Mouse (Mus musculus) embryonic stem cell, embryonic (primary cell): ENCODE data around the gene Snx13.

Experiments
- CTCF ChIA-PET, 4 experiments: fragments of 300-600 bp in 2 of 4; fragments of 350-600 bp in 2 of 4; sonication (Branson Sonifier 250); formaldehyde crosslinking; loops; one replicate each; lab custom pipeline; 2022; ENCODE audit warnings: inconsistent platforms in 2 of 4; lab: Charles Lee
- POLR2A ChIA-PET, 4 experiments: fragments of 300-600 bp in 2 of 4; fragments of 350-600 bp in 2 of 4; sonication (Branson Sonifier 250); formaldehyde crosslinking; loops; one replicate each; lab custom pipeline; 2022; ENCODE audit warnings: antibody characterized with exemption in 4 of 4, inconsistent platforms in 1 of 4; lab: Charles Lee

Snx13 gene

DNA sequence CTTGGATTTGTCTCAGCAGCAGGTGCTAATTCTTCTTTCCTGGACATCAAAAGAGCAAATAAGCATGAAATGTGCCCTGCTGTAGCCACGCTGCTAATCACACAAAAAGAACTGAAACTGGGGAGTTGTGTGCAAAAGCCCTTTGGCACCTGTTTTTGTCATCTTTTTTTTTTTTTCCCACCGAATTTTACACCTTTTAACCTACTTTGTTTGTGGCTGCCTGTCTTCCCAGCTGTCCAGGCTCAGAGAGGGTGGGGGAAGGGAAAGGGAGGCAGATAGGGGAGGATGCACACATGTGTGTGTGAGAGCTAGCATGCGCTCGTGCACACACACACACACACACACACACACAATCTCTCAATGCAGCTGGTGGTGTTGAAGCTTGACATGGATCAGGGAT is 110.3 kb downstream of the Snx13 start:
- POLR2A ChIA-PET, result no interaction called here

DNA sequence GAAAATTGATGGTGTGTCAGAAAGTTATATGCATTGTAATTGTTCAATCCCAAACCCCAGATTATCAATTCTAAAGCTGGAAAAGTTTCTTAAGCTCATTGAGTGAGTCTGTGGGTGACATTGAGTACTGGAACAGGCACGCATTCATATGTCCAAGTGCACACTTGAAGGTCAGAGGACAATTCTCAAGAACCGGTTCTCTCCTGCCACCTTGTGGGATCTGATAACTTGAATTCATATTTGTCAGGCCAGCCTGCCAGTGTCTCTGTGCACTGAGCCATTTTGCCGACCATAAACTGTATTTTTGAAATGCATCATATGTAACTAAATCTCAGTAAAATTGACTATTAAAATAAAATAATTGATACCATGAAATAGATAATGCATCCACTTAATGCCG is 114.7 kb downstream of the Snx13 start:
- POLR2A ChIA-PET, result no interaction called here
- CTCF ChIA-PET, result no interaction called here

More for the DNA sequence above, 110.3 kb downstream of the Snx13 start:
- CTCF ChIA-PET, result interaction anchor here in 3 of 4 experiments (0.6 to 1.4 kb wide), 3 partner anchors 35 to 1777 kb away, joined by 3 to 8 read pairs (median 4); no protein-coding TSS in a partner anchor

GRCm38 (mm10) chr12:35170275-35170674 is 123.3 kb downstream of the Snx13 start:
- ChIA-PET POLR2A (no interaction called here), CTCF (no interaction called here)

GRCm38 (mm10) chr12:35175938-35176337 is 129.0 kb downstream of the Snx13 start:
- POLR2A ChIA-PET, result no interaction called here
- CTCF ChIA-PET, result no interaction called here

DNA sequence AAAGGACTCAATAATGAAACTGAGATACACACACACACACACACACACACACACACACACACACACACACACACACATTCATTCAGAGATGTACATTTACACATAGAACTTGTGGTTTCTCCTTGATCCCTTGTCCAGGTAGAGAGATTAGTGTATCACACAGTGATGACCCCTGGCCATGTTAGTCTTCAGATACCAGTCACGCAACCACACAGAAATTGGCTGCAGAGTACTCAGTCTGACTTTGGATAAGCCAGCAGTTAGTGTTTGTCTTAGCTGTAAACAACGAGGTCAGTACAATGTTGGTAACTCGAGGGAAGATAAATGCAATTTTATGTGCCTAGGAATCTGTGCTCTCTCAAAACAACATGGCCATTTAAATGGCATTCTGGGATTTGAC is 129.6 kb downstream of the Snx13 start:
- CTCF ChIA-PET, result no interaction called here
- POLR2A ChIA-PET, result no interaction called here

DNA sequence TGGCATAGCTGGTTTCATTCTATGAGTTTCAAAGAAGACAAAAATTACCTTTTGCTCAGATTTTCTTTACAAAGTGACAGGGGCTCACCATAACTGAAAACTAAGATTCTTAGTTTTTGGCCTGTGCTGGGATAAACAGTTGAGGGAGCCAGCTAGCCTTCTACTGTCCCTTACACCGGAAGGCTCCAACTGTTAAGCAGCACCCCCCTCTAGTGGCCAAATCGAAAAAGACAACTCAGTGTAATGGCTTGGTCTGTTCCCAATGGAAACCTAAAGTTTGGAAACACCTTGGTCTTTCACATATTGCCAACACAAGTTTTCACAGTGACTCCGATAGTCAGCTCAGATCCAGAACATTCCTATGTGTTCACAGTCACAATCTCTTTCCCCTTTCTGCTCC is 135.7 kb downstream of the Snx13 start:
- ChIA-PET CTCF (interaction anchor here (0.6 to 1.6 kb wide), 17 partner anchors 10 to 1803 kb away, joined by 3 to 4 read pairs (median 3); no protein-coding TSS in a partner anchor), POLR2A (interaction anchor here in 1 of 4 experiments (0.6 kb wide), 1 partner anchor 813 kb away, joined by 3 read pairs; no protein-coding TSS in a partner anchor)

DNA sequence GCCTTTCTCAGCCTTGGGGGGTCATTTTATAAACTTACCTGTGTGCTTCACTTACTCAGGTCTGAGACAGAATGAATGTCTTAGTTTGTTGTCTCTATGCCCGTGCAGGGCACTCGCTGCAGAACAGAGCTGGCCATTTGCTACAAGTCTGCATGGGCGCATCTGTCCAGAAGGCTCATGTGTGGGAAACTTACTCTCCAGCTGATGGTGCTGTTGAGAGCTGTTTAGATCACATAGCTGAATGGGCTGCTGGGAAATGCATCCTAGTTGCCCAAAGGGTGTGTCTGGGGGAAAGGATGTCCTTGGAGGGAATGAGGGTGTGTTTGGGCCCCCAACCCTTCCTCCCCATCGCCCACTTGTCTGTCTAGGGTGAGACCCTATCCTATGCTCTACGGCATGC is 137.3 kb downstream of the Snx13 start:
- CTCF ChIA-PET, result interaction anchor here in 1 of 4 experiments (1.6 kb wide), 1 partner anchor 700 kb away, joined by 3 read pairs; no protein-coding TSS in a partner anchor
- POLR2A ChIA-PET, result no interaction called here

- ChIA-PET CTCF (interaction anchor here in 2 of 4 experiments (0.6 to 0.7 kb wide), 2 partner anchors 35 to 639 kb away, joined by 3 to 8 read pairs; no protein-coding TSS in a partner anchor), POLR2A (no interaction called here)
Observed at GRCm38 (mm10) chr12:35191698-35192425, 144.9 kb downstream of the Snx13 start.

DNA sequence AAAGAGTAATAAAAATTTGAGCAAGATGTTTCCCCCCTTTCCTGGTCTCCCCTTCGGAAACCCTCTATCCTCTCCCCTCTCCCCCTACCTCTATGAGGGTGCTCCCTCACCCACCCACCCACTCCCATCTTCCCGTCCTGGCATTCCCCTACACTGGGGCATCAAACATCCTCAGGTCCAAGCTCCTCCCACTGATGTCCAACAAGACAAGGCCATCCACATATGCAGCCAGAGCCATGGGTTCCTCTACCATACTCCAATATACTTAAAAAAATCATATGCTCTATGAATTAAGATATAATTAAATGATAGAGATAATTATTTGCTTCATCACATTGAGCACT is 145.4 kb downstream of the Snx13 start:
- CTCF ChIA-PET, result interaction anchor here in 2 of 4 experiments (0.6 kb wide), 3 partner anchors 35 to 595 kb away, joined by 3 to 8 read pairs (median 8); no protein-coding TSS in a partner anchor
- POLR2A ChIA-PET, result interaction anchor here in 1 of 4 experiments (0.6 kb wide), 1 partner anchor 378 kb away, joined by 3 read pairs; no protein-coding TSS in a partner anchor
